Mouse (Mus musculus): ENCODE measurements around the gene Dock1. TPM values are rescaled to one million over a fixed set of nuclear protein-coding genes. Genes with fewer than 3 reads are reported as not detected.
A peak's percentile ranks its signal among the peaks of the same experiment; 100 is the strongest.

Gene Dock1
- total RNA-seq, 2 experiments from 2014 or later = 5.6 to 6.0 TPM

GRCm38 (mm10) chr7:135139153-135139612 lies 468.7 kb downstream of the Dock1 start:
- no peak for DNase-seq (ENCODE audit: low spot score)

GRCm38 (mm10) chr7:135144731-135145130 lies 474.3 kb downstream of the Dock1 start:
- no peak for DNase-seq (ENCODE audit: low spot score)

GRCm38 (mm10) chr7:135150926-135151325 lies 480.5 kb downstream of the Dock1 start:
- DNase-seq (ENCODE audit: low spot score) = no peak

GRCm38 (mm10) chr7:135157571-135157970 lies 487.1 kb downstream of the Dock1 start:
- no peak for DNase-seq (ENCODE audit: low spot score)

- no peak for DNase-seq (ENCODE audit: low spot score)
Measured at GRCm38 (mm10) chr7:135158381-135158780, 487.9 kb downstream of the Dock1 start.

- DNase-seq (ENCODE audit: low spot score) = no peak
Measured at GRCm38 (mm10) chr7:135159606-135160005, 489.2 kb downstream of the Dock1 start.

GRCm38 (mm10) chr7:135165155-135165554 lies 494.7 kb downstream of the Dock1 start:
- DNase-seq (ENCODE audit: low spot score) = peak; percentile 59

- no peak for DNase-seq (ENCODE audit: low spot score)
Measured at GRCm38 (mm10) chr7:135169936-135170335, 499.5 kb downstream of the Dock1 start.

- DNase-seq (ENCODE audit: low spot score) = no peak
Measured at GRCm38 (mm10) chr7:135172219-135172618, 501.8 kb downstream of the Dock1 start.

GRCm38 (mm10) chr7:135194190-135194589 lies 523.7 kb downstream of the Dock1 start:
- DNase-seq (ENCODE audit: low spot score) = no peak

GRCm38 (mm10) chr7:135195631-135196030 lies 525.2 kb downstream of the Dock1 start:
- no peak for DNase-seq (ENCODE audit: low spot score)

- no peak for DNase-seq (ENCODE audit: low spot score)
Measured at GRCm38 (mm10) chr7:135196828-135197227, 526.4 kb downstream of the Dock1 start.

- DNase-seq (ENCODE audit: low spot score) = no peak
Measured at GRCm38 (mm10) chr7:135203920-135204319, 533.5 kb downstream of the Dock1 start.

GRCm38 (mm10) chr7:135205111-135205510 lies 534.7 kb downstream of the Dock1 start:
- DNase-seq (ENCODE audit: low spot score) = no peak

GRCm38 (mm10) chr7:135208947-135209567 lies 538.6 kb downstream of the Dock1 start:
- DNase-seq (ENCODE audit: low spot score) = no peak

- DNase-seq (ENCODE audit: low spot score) = no peak
Measured at GRCm38 (mm10) chr7:135210296-135210695, 539.8 kb downstream of the Dock1 start.

- DNase-seq (ENCODE audit: low spot score) = no peak
Measured at GRCm38 (mm10) chr7:135210831-135211230, 540.4 kb downstream of the Dock1 start.

- DNase-seq (ENCODE audit: low spot score) = peak; percentile 43
Measured at GRCm38 (mm10) chr7:135212505-135212904, 542.1 kb downstream of the Dock1 start.

GRCm38 (mm10) chr7:135221475-135221874 lies 551.0 kb downstream of the Dock1 start:
- DNase-seq (ENCODE audit: low spot score) = no peak
